Mouse (Mus musculus): ENCODE measurements around the gene Bbs4. TPM values are rescaled to one million over a fixed set of nuclear protein-coding genes. Genes with fewer than 3 reads are reported as not detected.

The Bbs4 gene
- polyA plus RNA-seq, 1 experiment = 1.2 TPM

- Histone ChIP-seq H3K36me3 (ENCODE audit: control insufficient read depth, insufficient read depth, low read length) (no peaks in the 10 kb centered on the region), H3K27me3 (ENCODE audit: control insufficient read depth, insufficient read depth, low read length) (no peaks in the 10 kb centered on the region), H3K4me1 (ENCODE audit: control insufficient read depth, insufficient read depth, insufficient read length) (no peaks in the 10 kb centered on the region), H3K4me3 (ENCODE audit: extremely low read depth, insufficient read depth, insufficient read length) (peak overlapping the region; percentile 65; the same call in 1 of the 2 replicates), H3K27ac (ENCODE audit: insufficient read depth, low read length) (no peak overlapping the region)
- DNase-seq (ENCODE audit: low read depth in 1 of 2, low spot score in 2 of 2) = no peak
- 30% methylated on average over 15 of the region's 15 CpGs for WGBS
- TF ChIP-seq CTCF (IDR thresholded peaks at IDR 0.05; ENCODE audit: extremely low read depth, insufficient read depth, insufficient read length, insufficient replicate concordance) (no peak), POLR2A (IDR thresholded peaks at IDR 0.05; ENCODE audit: low read depth, low read length) (no peak)
Observed at GRCm38 (mm10) chr9:59352586-59353252, 589 bp downstream of the Bbs4 start.

- Histone ChIP-seq H3K27ac (ENCODE audit: insufficient read depth, low read length) (no peak overlapping the region), H3K27me3 (ENCODE audit: control insufficient read depth, insufficient read depth, low read length) (no peaks in the 10 kb centered on the region), H3K4me3 (ENCODE audit: extremely low read depth, insufficient read depth, insufficient read length) (no peak overlapping the region), H3K36me3 (ENCODE audit: control insufficient read depth, insufficient read depth, low read length) (peaks cover 1% of the 10 kb centered on the region), H3K4me1 (ENCODE audit: control insufficient read depth, insufficient read depth, insufficient read length) (no peaks in the 10 kb centered on the region)
- no peak for DNase-seq (ENCODE audit: low read depth in 1 of 2, low spot score in 2 of 2)
- TF ChIP-seq CTCF (IDR thresholded peaks at IDR 0.05; ENCODE audit: extremely low read depth, insufficient read depth, insufficient read length, insufficient replicate concordance) (no peak), POLR2A (IDR thresholded peaks at IDR 0.05; ENCODE audit: low read depth, low read length) (no peak)
- WGBS = 78% methylated on average over 2 of the region's 2 CpGs
Observed at GRCm38 (mm10) chr9:59346176-59346575, 7.1 kb downstream of the Bbs4 start.

GRCm38 (mm10) chr9:59340002-59340401 is 13.3 kb downstream of the Bbs4 start:
- DNase-seq (ENCODE audit: low read depth in 1 of 2, low spot score in 2 of 2) = peak; percentile 11 to 13
- no peaks in the 10 kb centered on the region for H3K27me3 ChIP-seq (ENCODE audit: control insufficient read depth, insufficient read depth, low read length)
- no peak overlapping the region for H3K4me3 ChIP-seq (ENCODE audit: extremely low read depth, insufficient read depth, insufficient read length)
- WGBS = 75% methylated on average over 9 of the region's 9 CpGs
- H3K27ac ChIP-seq (ENCODE audit: insufficient read depth, low read length) = no peak overlapping the region
- peaks cover 1% of the 10 kb centered on the region for H3K36me3 ChIP-seq (ENCODE audit: control insufficient read depth, insufficient read depth, low read length)
- TF ChIP-seq CTCF (IDR thresholded peaks at IDR 0.05; ENCODE audit: extremely low read depth, insufficient read depth, insufficient read length, insufficient replicate concordance) (peak; percentile 60; the same call in 1 of the 2 replicates), POLR2A (IDR thresholded peaks at IDR 0.05; ENCODE audit: low read depth, low read length) (no peak)
- H3K4me1 ChIP-seq (ENCODE audit: control insufficient read depth, insufficient read depth, insufficient read length) = no peaks in the 10 kb centered on the region

- Histone ChIP-seq H3K4me3 (ENCODE audit: extremely low read depth, insufficient read depth, insufficient read length) (no peak overlapping the region), H3K36me3 (ENCODE audit: control insufficient read depth, insufficient read depth, low read length) (peaks cover 1% of the 10 kb centered on the region), H3K4me1 (ENCODE audit: control insufficient read depth, insufficient read depth, insufficient read length) (no peaks in the 10 kb centered on the region), H3K27ac (ENCODE audit: insufficient read depth, low read length) (no peak overlapping the region), H3K27me3 (ENCODE audit: control insufficient read depth, insufficient read depth, low read length) (no peaks in the 10 kb centered on the region)
- DNase-seq (ENCODE audit: low read depth in 1 of 2, low spot score in 2 of 2) = no peak
- TF ChIP-seq POLR2A (IDR thresholded peaks at IDR 0.05; ENCODE audit: low read depth, low read length) (no peak), CTCF (IDR thresholded peaks at IDR 0.05; ENCODE audit: extremely low read depth, insufficient read depth, insufficient read length, insufficient replicate concordance) (no peak)
- WGBS = 91% methylated on average over 5 of the region's 5 CpGs
Observed at GRCm38 (mm10) chr9:59339107-59339506, 14.2 kb downstream of the Bbs4 start.

GRCm38 (mm10) chr9:59338411-59338810 is 14.9 kb downstream of the Bbs4 start:
- Histone ChIP-seq H3K36me3 (ENCODE audit: control insufficient read depth, insufficient read depth, low read length) (no peaks in the 10 kb centered on the region; the same call in 1 of the 2 replicates), H3K27me3 (ENCODE audit: control insufficient read depth, insufficient read depth, low read length) (no peaks in the 10 kb centered on the region), H3K4me3 (ENCODE audit: extremely low read depth, insufficient read depth, insufficient read length) (no peak overlapping the region), H3K27ac (ENCODE audit: insufficient read depth, low read length) (no peak overlapping the region), H3K4me1 (ENCODE audit: control insufficient read depth, insufficient read depth, insufficient read length) (no peaks in the 10 kb centered on the region)
- no peak for TF ChIP-seq CTCF (IDR thresholded peaks at IDR 0.05; ENCODE audit: extremely low read depth, insufficient read depth, insufficient read length, insufficient replicate concordance)
- 75% methylated on average over 5 of the region's 5 CpGs for WGBS
- DNase-seq (ENCODE audit: low read depth in 1 of 2, low spot score in 2 of 2) = no peak

GRCm38 (mm10) chr9:59337889-59338288 is 15.4 kb downstream of the Bbs4 start:
- DNase-seq (ENCODE audit: low read depth in 1 of 2, low spot score in 2 of 2) = no peak
- 88% methylated on average over 5 of the region's 5 CpGs for WGBS
- Histone ChIP-seq H3K4me1 (ENCODE audit: control insufficient read depth, insufficient read depth, insufficient read length) (no peaks in the 10 kb centered on the region), H3K27ac (ENCODE audit: insufficient read depth, low read length) (no peak overlapping the region), H3K36me3 (ENCODE audit: control insufficient read depth, insufficient read depth, low read length) (no peaks in the 10 kb centered on the region; the same call in 1 of the 2 replicates), H3K4me3 (ENCODE audit: extremely low read depth, insufficient read depth, insufficient read length) (no peak overlapping the region), H3K27me3 (ENCODE audit: control insufficient read depth, insufficient read depth, low read length) (no peaks in the 10 kb centered on the region)
- TF ChIP-seq POLR2A (IDR thresholded peaks at IDR 0.05; ENCODE audit: low read depth, low read length) (no peak), CTCF (IDR thresholded peaks at IDR 0.05; ENCODE audit: extremely low read depth, insufficient read depth, insufficient read length, insufficient replicate concordance) (no peak)

- H3K4me1 ChIP-seq (ENCODE audit: control insufficient read depth, insufficient read depth, insufficient read length) = no peaks in the 10 kb centered on the region
- no peak for DNase-seq (ENCODE audit: low read depth in 1 of 2, low spot score in 2 of 2)
- no peaks in the 10 kb centered on the region for H3K27me3 ChIP-seq (ENCODE audit: control insufficient read depth, insufficient read depth, low read length)
- H3K27ac ChIP-seq (ENCODE audit: insufficient read depth, low read length) = no peak overlapping the region
- TF ChIP-seq POLR2A (IDR thresholded peaks at IDR 0.05; ENCODE audit: low read depth, low read length) (no peak), CTCF (IDR thresholded peaks at IDR 0.05; ENCODE audit: extremely low read depth, insufficient read depth, insufficient read length, insufficient replicate concordance) (no peak)
- 87% methylated on average over 3 of the region's 3 CpGs for WGBS
- H3K36me3 ChIP-seq (ENCODE audit: control insufficient read depth, insufficient read depth, low read length) = no peaks in the 10 kb centered on the region; the same call in 1 of the 2 replicates
- H3K4me3 ChIP-seq (ENCODE audit: extremely low read depth, insufficient read depth, insufficient read length) = no peak overlapping the region
Observed at GRCm38 (mm10) chr9:59336539-59336938, 16.8 kb downstream of the Bbs4 start.

Measured in spleen, adult 2 months (tissue).